Mouse (Mus musculus) urinary bladder, adult 18-20 months (tissue): ENCODE data around the gene Ssbp3.

Source experiments
- DNase-seq, 2 experiments: peaks; one replicate each; pipeline ENCODE4 v3.0.0; 2022; ENCODE audit warnings: low spot score in 2 of 2, mixed read lengths in 2 of 2

Ssbp3 gene

GRCm38 (mm10) chr4:106985899-106986832 lies 75.7 kb downstream of the Ssbp3 start:
- no peak for DNase-seq

GRCm38 (mm10) chr4:106987725-106988364 lies 77.3 kb downstream of the Ssbp3 start:
- peak; percentile 67 to 78 for DNase-seq

DNA sequence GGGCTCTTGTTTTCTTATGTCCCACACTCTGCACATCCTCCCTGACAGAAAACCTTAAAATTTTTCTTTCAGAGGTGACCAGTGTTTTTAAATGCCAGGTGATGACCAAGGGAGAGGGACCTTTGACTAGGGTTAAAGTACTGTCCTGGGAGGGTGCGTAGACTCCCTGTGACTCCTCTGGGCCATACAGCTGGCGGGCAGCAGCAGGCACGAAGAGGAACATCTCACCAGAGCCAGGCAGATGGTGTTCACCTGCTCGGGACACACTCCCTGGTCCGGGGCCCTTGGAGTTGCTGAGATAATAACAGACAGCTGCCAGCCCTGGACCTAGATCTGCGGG lies 78.4 kb downstream of the Ssbp3 start:
- no peak for DNase-seq

DNA sequence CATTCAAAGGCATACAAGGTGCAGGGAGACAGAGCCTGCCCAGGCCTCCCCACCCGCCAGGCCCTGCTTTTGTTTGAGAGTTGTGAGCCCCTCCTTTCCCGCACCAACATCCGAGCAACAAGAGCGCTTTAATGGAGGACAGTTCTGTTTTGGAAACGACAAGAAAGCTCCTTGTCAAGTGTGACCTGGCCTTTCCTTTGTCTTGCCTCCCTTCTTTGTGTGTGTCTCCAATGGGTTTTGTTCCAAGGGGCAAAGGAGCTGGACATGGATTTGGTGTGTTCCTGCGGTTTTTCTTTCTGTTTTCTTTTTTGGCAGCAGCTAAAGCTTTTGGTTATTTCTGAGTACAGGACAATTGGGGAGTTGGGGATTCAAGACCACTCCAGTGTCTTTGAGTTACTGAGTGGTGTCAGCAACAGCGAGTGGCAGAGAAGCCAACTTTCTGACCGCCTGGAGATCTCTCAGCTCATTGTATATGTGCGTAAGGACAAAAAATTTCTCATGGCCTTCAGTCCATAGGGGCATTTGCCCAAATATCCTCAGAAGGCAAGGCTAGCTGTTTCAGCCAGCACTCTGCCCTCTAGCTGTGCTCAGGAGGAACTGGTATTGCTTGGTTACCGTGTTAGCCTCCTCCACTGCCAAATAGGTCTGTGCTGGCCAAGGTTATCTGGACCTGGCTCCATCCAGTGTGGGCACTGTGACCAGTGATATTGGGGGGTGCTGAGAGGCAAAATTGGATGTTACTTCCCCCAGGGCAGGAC lies 78.9 kb downstream of the Ssbp3 start:
- no peak for DNase-seq

- no peak for DNase-seq
Observed at GRCm38 (mm10) chr4:106993053-106993452, 82.6 kb downstream of the Ssbp3 start.

- DNase-seq = no peak
Observed at GRCm38 (mm10) chr4:106994252-106994651, 83.8 kb downstream of the Ssbp3 start.

- no peak for DNase-seq
Observed at GRCm38 (mm10) chr4:106995069-106995468, 84.6 kb downstream of the Ssbp3 start.

- DNase-seq = no peak
Observed at GRCm38 (mm10) chr4:106995513-106995912, 85.0 kb downstream of the Ssbp3 start.

DNA sequence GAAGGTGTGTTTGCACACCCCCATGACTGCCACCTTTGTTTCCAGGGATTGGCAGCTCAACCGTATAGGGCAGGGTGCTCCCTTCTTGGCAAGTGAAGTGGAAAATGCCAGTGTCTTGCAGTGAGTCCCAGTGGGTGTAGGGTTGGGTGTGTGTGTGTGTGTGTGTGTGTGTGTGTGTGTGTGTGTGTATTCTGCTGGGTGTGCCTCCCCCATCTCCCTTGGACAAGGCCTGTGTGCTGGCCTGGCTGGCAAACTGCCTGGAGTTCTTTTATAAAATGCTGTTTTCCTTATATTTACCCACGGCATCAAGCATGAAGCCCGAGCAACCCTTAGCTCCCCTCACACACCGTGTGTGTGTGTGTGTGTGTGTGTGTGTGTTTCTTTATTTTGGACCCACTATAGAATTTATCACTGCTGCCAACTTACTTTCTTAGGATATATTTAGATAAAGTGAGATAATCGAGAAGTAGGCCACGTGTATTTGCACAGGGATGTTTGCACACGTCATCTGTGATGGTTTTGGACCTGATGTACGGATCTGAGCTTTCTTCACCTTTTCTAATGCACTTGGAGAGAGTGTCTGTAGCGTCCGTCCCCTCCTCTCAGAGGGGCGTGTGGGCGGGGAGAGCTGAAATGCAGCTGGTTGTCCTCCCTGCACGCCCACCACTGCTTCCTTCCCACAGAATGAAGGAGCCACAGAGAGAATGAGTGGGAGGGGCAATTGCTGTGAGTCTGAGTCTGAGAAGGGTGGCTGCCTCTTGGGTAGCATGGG lies 86.0 kb downstream of the Ssbp3 start:
- peak in 1 of 2 experiments; percentile 25 for DNase-seq

- DNase-seq = no peak
Observed at GRCm38 (mm10) chr4:107001259-107001810, 90.8 kb downstream of the Ssbp3 start.

GRCm38 (mm10) chr4:107001916-107002488 lies 91.5 kb downstream of the Ssbp3 start:
- no peak for DNase-seq

- DNase-seq = no peak
Observed at GRCm38 (mm10) chr4:107002517-107003165, 92.1 kb downstream of the Ssbp3 start.

- no peak for DNase-seq
Observed at GRCm38 (mm10) chr4:107003199-107003598, 92.7 kb downstream of the Ssbp3 start.

- DNase-seq = no peak
Observed at GRCm38 (mm10) chr4:107003786-107004185, 93.3 kb downstream of the Ssbp3 start.

DNA sequence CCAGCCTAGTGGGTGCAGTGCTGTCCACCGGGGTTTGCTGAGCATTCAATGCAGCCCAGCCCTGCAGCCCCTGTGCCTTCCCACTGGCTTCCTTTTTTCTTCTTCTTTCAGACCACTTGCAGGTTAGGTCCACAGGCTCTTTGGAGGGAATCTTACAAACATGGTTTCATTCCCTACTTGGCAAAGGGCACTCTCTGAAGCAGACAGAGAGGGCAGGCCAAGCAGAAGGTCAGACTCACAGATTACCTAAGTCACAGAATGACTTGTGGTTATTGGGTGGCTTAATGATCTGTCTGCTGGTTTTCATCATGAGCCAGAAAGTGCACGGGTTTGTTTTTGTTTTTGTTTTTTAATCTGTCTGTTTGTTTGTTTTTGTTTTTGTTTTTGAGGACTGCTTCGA lies 93.8 kb downstream of the Ssbp3 start:
- DNase-seq = no peak

DNA sequence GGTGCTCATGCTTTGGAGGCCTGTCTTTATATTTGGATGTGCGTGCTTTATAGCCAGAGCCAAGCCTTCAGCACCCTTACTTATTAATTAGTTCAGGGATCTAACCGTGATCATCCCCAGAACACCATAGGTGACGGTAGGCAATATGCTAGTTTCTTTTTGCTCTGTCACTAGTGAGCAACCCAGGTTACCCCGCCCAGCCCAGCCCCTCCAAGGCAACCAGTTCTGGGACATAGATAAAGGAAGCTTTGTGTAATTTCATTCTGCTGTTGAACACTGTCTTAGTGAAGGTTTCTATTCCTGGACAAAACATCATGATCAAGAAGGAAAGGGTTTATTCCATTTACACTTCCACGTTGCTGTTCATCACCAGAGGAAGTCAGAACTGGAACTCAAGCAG lies 94.7 kb downstream of the Ssbp3 start:
- no peak for DNase-seq

DNA sequence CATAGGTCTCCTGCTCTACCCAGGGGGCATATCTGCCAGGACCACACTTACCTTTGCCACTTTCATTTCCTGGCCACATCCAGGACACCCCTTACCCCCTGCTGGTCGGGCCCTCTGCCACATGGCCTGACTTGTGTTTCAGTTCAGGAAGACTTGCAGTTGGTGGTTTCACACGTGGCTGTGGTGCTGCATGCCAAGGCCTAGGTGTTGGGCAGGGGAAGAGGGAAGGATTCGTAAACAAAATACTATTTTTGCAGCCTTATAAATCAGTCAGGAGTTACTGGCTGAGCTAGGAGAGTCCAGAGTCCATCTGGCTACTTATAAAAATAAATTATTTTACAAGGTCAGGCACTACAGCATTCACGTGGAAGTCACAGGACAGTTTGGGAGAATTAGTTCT lies 95.7 kb downstream of the Ssbp3 start:
- no peak for DNase-seq

DNA sequence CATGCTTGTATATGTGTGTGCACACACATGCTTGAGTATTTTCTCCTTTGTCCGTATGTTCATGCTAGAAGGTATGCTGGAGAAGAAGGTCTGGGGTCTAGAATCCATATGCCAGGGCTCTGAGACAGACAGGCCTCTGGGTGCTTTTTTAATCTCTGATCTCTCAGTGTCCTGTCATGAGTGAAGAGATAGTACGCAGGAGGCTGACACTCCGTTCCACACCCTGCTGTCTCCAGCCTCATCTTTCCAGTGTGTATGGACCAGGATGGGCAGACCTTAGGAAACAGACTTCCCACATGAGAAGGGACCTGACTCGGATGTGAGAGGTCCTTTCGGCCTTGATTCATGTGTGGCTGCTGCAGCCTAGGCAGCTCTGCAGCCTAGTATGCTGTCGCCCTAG lies 96.3 kb downstream of the Ssbp3 start:
- DNase-seq = no peak

DNA sequence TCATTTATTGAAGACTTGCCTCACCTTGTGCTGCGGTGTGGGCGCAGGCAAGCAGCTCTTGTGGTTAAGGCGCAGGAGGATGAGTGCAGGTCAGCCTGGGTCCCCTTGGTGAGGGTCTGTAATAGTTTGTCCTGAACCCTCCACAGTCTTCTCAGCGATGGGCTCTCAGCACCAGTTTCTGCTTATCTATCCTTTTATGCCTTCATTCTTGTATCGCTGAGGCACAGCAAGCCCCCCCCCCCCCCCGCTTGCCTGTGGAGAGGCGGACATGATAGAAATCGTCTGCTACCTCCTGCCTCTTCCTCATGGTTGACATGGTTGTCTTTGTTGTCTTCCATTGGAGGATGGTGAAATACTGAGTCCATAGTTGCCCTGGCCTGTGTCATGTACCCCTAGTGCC lies 96.9 kb downstream of the Ssbp3 start:
- no peak for DNase-seq

DNA sequence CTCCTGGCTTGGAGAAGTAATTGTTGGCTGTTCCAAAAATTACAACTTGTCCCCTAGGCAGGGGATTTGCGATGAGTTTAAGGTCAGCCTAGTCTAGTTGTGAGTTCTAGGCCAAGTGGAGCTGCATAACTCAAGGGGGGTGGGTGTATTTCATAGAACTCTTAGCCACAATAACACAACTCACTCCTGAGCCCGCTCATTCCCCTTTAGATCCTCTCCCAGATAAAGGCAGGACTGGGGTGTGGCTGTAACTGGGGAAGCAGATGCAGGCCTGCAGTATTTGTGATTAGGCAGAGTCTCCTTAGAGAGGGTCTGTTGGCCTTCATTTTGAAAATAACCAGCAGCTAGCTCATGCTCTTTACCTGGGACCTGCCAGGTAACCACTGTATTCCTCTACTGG lies 97.7 kb downstream of the Ssbp3 start:
- DNase-seq = no peak

- DNase-seq = no peak
Observed at GRCm38 (mm10) chr4:107009548-107009947, 99.0 kb downstream of the Ssbp3 start.
